Mouse (Mus musculus) heart, postnatal 14 days (tissue): Measurements from ENCODE around the gene Ndufa1. TPM values are rescaled to one million over a fixed set of nuclear protein-coding genes. Genes with fewer than 3 reads are reported as not detected.
"Not testable (repeated sequence)": the region's sequence is repeated elsewhere in the genome, so short reads cannot be mapped to it uniquely, and the experiment has no call there.

Experiments
- DNase-seq, 2 experiments: peaks; one replicate each; pipeline ENCODE4 v3.0.0; 2021 to 2022
- intact Hi-C: fragments of 180-260 bp; cut with DNase I; formaldehyde crosslinking; loops from one replicate; pipeline ENCODE4 v1.15.1; 2025
- long read RNA-seq, 2 experiments: library from polyadenylated mRNA; stranded (forward); transcript quantifications; one replicate each; pipeline ENCODE4 v2.0.0; 2021
- total RNA-seq, 2 experiments: library from RNA; stranded (reverse); gene quantifications; 2 replicates each; pipeline ENCODE4 v1.2.3; 2021

Ndufa1 gene
- total RNA-seq: 100 to 1,000 TPM; 877 to 921 TPM
- long read RNA-seq, experiment 1, transcript Ndufa1-201 (3 exons, 419 nt): major isoform, 286 of 313 reads
- long read RNA-seq, experiment 1, partial matches to known transcripts: 27 of 313 reads
- long read RNA-seq, experiment 1, other reads (novel, unspliced or antisense): 0 of 313 reads
- long read RNA-seq, experiment 2, transcript Ndufa1-201 (3 exons, 419 nt): major isoform, 382 of 435 reads
- long read RNA-seq, experiment 2, partial matches to known transcripts: 53 of 435 reads
- long read RNA-seq, experiment 2, other reads (novel, unspliced or antisense): 0 of 435 reads

GRCm38 (mm10) chrX:37191105-37191743 is at the start of gene Ndufa1, which contains the start of gene Rnf113a1:
Ndufa1 (minus strand) TSS chrX:37191163.
Rnf113a1 (plus strand) TSS chrX:37191245.
- DNase-seq: peak; percentile 76 to 81
- intact Hi-C loops: no loop called here

- intact Hi-C loops, DNase-seq: not testable (repeated sequence)
These were observed 31.2 kb upstream of the Ndufa1 start, which contains the start of gene Rhox1 for GRCm38 (mm10) chrX:37222158-37222557. Rhox1 (minus strand) TSS chrX:37222258.

DNA sequence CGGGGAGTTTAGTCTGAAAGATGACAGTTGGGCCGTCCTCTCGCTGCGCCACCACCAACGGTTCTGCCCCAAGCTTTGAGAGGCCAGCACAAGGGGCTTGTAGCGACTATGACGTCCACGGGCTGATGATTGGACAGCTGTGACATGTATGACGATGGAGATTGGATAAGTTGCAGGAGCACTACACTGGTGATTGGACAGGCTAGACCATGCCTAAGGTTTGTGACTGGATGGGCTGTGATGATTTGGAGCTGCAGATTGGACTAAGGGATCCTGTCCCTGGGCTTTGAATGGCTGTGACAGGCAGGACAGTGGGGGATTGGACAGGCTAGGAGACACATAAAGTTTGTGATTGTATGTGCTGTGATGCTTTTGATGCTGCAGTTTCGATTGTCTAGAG is 20.0 kb upstream of the Ndufa1 start, which contains the start of gene Gm9:
Gene Gm9 (minus strand): TSS at position 101 of the 400 bp plus-strand sequence.
- DNase-seq: no peak
- intact Hi-C loops: no loop called here

DNA sequence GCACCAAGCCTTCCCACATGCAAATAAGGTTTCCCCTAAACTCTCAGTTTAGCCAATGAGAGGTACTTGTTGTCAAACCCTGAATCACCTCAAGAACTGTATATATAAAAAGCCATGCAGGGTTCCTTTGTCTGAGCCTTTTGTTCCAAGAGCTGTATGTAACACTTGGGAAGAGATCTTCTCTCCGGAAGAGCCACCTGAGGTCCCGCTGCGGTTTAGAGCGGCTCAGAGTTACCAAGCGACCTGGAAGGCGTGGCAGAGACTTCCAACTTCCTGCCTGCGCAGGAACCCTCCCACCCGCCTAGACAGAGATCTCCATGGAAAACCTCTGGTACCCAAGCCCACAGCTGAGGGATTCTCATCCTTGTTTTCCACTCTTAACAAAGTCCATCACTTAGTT is 7.7 kb upstream of the Ndufa1 start:
- intact Hi-C loops: no loop called here
- DNase-seq: no peak

GRCm38 (mm10) chrX:37191744-37192379 is 899 bp upstream of the Ndufa1 start:
- intact Hi-C loops: no loop called here
- no peak for DNase-seq

DNA sequence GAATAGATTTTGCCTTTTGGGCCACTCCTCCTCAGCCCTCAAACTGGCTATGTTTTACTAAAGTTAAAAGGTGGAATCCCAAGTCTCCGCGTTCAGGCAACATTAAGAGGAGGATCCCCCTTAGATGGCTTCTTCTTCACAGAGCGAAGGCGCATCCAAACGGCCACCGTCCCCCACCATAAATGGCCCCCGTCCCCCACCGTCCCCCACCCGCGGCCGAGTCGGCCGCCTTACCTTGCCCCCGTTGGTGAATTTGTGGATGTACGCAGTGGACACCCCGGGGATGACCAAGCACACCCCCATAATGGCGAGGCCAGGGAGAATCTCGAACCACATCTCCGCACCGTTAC is 233 bp downstream of the Ndufa1 start:
- intact Hi-C loops: no loop called here

GRCm38 (mm10) chrX:37184401-37184800 is 6.6 kb downstream of the Ndufa1 start:
- DNase-seq, intact Hi-C loops: not testable (repeated sequence)

More for the DNA sequence above, 233 bp downstream of the Ndufa1 start:
- no peak for DNase-seq

- DNase-seq: no peak
- intact Hi-C loops: no loop called here
These were observed 22.2 kb downstream of the Ndufa1 start, which contains the start of gene Akap14 for GRCm38 (mm10) chrX:37168742-37169141. Akap14 (minus strand) TSS chrX:37168842.

- intact Hi-C loops: no loop called here
- peak; percentile 11 to 44 for DNase-seq
These were observed 23.9 kb downstream of the Ndufa1 start for GRCm38 (mm10) chrX:37167085-37167484.

DNA sequence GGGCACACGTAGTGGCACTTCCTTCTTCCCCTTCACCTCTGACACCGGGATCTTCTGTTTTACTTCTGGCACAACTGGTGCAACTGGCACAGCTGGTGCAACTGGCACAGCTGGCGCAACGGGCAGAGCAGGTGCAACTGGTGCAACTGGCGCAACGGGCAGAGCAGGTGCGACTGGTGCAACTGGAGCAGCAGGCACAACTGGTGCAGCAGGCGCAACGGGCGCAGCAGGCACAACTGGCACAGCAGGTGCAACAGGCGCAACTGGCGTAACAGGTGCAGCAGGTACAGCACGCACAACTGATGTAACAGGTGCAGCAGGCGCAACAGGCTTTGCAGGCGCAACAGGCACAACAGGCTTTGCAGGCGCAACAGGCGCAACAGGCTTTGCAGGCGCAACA is 27.8 kb downstream of the Ndufa1 start:
- DNase-seq: no peak
- intact Hi-C loops: no loop called here

GRCm38 (mm10) chrX:37161169-37161568 is 29.8 kb downstream of the Ndufa1 start:
- intact Hi-C loops: no loop called here
- no peak for DNase-seq

- intact Hi-C loops: no loop called here
- DNase-seq: no peak
These were observed 33.1 kb downstream of the Ndufa1 start for GRCm38 (mm10) chrX:37157839-37158238.

GRCm38 (mm10) chrX:37144954-37145353 is 46.0 kb downstream of the Ndufa1 start:
- no peak for DNase-seq
- intact Hi-C loops: no loop called here

- intact Hi-C loops, DNase-seq: not testable (repeated sequence)
These were observed 46.5 kb downstream of the Ndufa1 start for GRCm38 (mm10) chrX:37144498-37144897.

GRCm38 (mm10) chrX:37141732-37142131 is 49.2 kb downstream of the Ndufa1 start:
- DNase-seq: no peak
- intact Hi-C loops: no loop called here

Other genes starting within 250 kb of the Ndufa1 start
- 10 to 100 TPM in 1 of 2 experiments, 1 to 10 TPM in 1; 7.8 to 11.4 TPM for gene Sept6, start 199.4 kb downstream of the Ndufa1 start, total RNA-seq
- not detected for gene Sowahd, start 142.3 kb downstream of the Ndufa1 start, total RNA-seq
- gene Rpl39, start 105.8 kb downstream of the Ndufa1 start, total RNA-seq: 100 to 1,000 TPM; 332 to 382 TPM
- gene Upf3b, start 80.8 kb downstream of the Ndufa1 start, total RNA-seq: 10 to 100 TPM in 1 of 2 experiments, 1 to 10 TPM in 1; 6.7 to 10.2 TPM
- 10 to 100 TPM in 1 of 2 experiments, 1 to 10 TPM in 1; 9.3 to 11.2 TPM for gene Nkap, start 64.4 kb downstream of the Ndufa1 start, total RNA-seq
- not detected for gene Akap14, start 22.3 kb downstream of the Ndufa1 start, total RNA-seq
- 1 to 10 TPM; 1.9 to 2.1 TPM for gene Rnf113a1, start 82 bp upstream of the Ndufa1 start, total RNA-seq
- gene Gm9, start 19.9 kb upstream of the Ndufa1 start, total RNA-seq: not detected
- gene Rhox1, start 31.1 kb upstream of the Ndufa1 start, total RNA-seq: not detected
- gene Rhox2a, start 53.8 kb upstream of the Ndufa1 start, total RNA-seq: not detected
- gene Rhox3a, start 58.8 kb upstream of the Ndufa1 start, total RNA-seq: not detected
- not detected for gene Rhox4a, start 74.2 kb upstream of the Ndufa1 start, total RNA-seq
- not detected for gene Rhox3a2, start 188.9 kb upstream of the Ndufa1 start, total RNA-seq
- gene Rhox4a2, start 199.7 kb upstream of the Ndufa1 start, total RNA-seq: not detected
- not detected for gene Rhox2b, start 220.9 kb upstream of the Ndufa1 start, total RNA-seq
- gene Rhox4b, start 241.3 kb upstream of the Ndufa1 start, total RNA-seq: not detected